Mouse (Mus musculus): ENCODE results near the gene Arhgap21. TPM values are rescaled to one million over a fixed set of nuclear protein-coding genes. Genes with fewer than 3 reads are reported as not detected.

The Arhgap21 gene
- total RNA-seq, 1 experiment from 2014 or later: 62.5 TPM

DNA sequence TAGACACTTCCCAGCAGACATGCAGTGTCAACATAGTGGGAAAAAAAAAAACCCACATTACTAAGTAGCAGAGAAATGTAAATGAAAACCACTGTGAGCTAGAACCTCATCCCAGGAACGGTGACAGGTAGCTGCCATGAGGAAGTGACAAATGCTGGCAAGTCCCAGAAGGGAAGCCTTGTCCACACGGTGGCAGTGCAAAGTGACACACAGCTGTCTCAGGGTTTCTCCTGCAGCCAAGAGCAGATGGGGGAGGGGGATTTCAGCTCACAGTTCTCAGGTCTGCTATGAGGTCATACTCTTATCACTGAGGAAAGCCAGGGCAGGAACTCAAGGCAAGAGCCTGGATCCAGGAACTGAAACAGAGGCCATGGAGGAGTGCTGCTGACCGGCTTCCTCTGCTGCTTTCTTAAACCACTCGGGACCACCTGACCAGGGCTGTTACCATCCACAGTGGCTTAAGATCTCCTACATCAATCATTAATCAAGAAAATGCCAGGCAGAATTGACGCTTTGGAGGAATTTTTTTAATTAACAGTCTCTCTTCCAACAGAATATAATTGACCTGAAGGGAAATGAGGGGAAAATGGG, 74.5 kb downstream of the Arhgap21 start:
- peak; percentile 58 for DNase-seq

- DNase-seq: no peak
Observed at GRCm38 (mm10) chr2:20888751-20889150, 79.9 kb downstream of the Arhgap21 start.

- DNase-seq: no peak
Observed at GRCm38 (mm10) chr2:20883288-20883687, 85.4 kb downstream of the Arhgap21 start.

DNA sequence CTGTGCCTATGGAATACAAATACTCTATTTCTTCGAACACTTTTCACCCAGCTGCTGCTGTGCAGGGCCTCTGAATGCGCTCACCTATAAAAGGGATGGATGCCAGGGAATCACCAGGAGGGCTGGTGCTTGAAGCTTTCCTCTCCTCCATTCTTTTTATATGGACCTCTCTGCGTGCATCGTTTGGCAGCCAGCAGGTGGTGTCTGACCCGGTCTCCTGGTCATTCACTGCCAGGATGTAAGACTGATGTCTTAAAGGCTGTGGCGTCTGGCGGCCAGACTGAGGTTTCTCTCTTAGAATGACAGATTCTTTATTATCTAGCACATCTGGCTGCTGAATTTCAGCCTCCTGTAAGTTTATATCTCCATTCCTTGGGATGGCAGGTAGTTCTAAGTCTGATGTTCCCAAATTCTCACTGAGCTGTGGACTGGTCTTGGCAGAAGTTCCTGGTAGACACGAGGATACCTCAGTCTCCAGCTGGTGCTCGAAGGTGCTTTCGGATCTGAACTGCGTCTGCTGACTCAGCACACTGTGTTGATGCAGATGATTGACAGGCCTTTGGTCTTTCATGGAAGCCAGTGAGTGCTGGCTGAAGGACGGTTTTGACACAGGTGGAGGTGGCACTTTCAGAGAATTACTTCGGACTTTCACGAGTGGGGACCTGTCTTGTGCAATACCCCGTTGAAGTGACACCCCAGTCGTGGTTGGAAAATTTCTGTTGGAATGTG, 88.6 kb downstream of the Arhgap21 start:
- no peak for DNase-seq

- no peak for DNase-seq
Observed at GRCm38 (mm10) chr2:20874621-20875020, 94.1 kb downstream of the Arhgap21 start.

- DNase-seq: no peak
Observed at GRCm38 (mm10) chr2:20869212-20869965, 99.3 kb downstream of the Arhgap21 start.

DNA sequence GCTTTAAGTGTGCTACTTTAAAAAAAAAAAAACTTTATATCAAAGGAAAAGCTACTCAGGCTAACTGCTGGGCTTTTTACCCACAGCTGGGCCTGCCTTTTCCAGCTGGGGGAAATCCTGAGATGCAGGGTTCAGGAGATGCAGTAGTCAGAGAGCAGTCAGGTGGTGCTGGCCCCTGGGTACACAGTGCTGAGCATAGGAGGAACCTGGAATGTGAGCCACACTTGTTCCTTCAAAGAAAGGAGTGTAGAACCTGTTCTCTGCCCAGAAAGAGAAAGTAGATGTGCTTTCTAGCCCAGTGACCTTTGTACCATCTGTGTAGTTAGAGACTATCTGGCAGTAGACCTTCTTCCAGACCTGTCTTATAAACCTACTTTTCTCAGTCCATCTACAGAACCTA, 100.6 kb downstream of the Arhgap21 start:
- no peak for DNase-seq

DNA sequence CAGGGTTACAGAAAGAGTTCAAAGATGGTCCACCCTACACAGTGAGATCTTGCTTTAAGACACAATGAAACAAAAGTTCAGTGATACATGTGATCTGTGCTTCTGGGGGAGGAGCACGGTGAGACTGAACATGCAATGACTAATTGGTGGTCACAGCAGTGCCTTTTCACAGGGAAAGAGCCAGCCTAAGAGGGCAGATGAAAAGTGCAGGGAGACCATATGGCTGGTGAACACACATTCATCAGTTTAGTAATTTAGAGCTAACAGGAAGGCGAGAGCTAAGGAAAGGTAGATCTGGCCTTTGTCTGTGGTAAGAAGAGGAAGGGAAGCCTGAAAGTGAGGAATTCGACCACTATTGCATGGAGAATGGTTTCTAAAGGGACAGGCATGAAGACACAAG, 102.9 kb downstream of the Arhgap21 start:
- DNase-seq: no peak

DNA sequence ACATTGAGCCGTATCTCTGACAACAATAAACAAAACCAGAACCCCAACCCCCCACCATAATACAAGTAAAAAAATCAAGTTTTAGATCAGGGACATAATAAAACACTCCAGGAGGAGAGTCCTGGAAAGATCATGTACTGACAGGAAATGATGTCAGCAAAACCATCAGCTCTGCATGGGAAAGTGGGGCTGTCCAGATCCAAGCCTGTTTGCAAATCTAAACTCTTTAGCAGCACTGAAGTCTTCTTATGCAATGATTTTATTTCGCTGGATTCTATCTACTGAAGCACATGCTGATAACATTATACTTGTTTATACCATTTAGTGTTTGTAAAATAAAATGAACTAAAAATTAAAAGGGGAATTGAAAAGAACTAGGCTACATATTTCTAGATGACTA, 104.1 kb downstream of the Arhgap21 start:
- DNase-seq: no peak

- DNase-seq: no peak
Observed at GRCm38 (mm10) chr2:20860756-20861155, 107.9 kb downstream of the Arhgap21 start.

GRCm38 (mm10) chr2:20849346-20849745, 119.3 kb downstream of the Arhgap21 start:
- no peak for DNase-seq

DNA sequence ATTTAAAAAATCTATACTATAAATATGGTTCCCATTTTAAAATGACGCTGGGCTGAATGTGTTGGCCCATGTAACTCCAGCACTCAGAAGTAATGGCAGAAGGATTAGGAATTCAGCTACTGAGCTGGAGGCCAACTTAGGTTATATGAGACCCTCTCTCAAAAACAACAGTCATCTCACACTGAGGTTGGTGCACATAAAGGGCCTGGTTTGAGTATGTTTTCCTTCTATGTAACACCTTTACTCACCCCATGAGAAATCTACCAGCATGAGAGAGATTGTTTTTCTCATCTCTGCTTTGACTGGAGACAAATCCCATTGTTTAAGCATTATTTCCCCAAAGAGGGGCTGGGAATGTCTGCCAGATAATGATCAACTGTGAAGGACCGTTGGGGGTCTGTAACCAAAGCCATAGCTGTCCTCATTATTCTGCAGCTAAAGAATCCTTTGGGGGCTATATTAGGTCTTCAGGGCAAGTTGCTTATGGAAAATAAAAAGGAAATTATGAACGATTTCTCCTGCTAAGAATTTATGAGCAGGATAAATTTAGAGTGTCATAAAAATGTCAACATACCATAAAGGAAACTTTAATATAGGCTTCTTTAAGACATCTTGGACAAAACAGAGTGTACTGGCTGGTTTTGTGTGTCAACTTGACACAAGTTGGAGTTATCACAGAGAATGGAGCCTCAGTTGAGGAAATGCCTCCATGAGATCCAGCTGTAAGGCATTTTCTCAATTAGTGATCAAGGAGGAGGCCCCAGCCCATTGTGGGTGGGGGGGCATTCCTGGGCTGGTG, 136.9 kb downstream of the Arhgap21 start:
- DNase-seq: no peak

- DNase-seq: no peak
Observed at GRCm38 (mm10) chr2:20830882-20831281, 137.8 kb downstream of the Arhgap21 start.

GRCm38 (mm10) chr2:20826258-20826657, 142.4 kb downstream of the Arhgap21 start:
- DNase-seq: no peak

- DNase-seq: no peak
Observed at GRCm38 (mm10) chr2:20818226-20818625, 150.5 kb downstream of the Arhgap21 start.

GRCm38 (mm10) chr2:20813986-20814385, 154.7 kb downstream of the Arhgap21 start:
- DNase-seq: no peak

DNA sequence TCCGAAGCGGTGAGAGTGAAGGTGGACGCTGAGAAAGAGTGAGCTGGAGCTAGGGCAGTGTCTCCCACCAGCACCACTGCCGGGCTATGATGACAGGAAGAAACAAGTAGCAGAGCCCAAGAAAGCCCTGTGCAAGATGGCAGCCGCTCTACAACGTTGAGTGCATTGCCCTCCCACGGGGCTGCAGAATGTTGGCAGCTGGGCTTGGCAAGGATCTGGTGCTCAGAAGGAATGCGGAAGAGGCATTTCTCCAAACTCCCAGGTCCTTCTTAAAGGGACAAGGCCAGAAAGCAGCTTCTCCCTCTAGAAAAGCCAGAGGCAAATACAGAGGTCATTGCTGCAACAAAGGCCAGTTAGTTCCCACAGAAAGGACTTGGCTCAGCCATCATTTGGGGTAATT, 157.2 kb downstream of the Arhgap21 start:
- peak; percentile 61 for DNase-seq

DNA sequence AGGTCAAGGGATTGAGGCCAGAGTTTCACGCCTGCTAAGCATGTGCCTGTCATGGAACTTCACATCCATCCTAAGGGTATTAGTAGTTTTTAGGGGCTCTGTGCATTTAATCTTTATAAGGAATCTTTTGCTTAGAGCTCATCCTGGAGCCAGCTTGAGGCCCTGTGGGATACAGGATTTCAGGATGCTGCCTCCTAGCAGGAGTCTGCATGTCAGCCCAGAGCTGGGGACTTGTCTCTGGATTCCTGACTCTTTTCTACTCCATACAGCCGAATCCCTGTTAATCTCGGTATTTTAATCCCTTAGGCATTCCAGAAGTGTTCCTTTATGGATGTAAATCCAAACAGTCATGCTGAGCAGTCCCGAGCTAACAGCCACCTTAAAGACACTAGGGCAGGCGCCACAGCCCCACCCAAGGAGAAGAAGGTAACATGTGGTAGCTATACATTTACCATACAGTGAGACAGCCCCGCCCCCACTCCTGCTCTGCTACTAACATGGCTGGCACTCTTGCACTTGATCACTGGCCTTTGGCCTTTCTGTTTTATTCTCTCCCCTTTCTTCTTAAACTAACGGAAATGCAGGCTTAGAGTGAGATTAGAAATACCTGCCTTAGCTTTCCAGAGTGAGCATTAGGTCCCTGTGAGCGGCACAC, 167.3 kb downstream of the Arhgap21 start:
- DNase-seq: no peak
